Mouse (Mus musculus): ENCODE measurements around the gene Gm20388. TPM values are rescaled to one million over a fixed set of nuclear protein-coding genes. Genes with fewer than 3 reads are reported as not detected.

Gm20388 gene
- total RNA-seq, 2 experiments from 2014 or later = 4.0 TPM; not detected in 1

DNA sequence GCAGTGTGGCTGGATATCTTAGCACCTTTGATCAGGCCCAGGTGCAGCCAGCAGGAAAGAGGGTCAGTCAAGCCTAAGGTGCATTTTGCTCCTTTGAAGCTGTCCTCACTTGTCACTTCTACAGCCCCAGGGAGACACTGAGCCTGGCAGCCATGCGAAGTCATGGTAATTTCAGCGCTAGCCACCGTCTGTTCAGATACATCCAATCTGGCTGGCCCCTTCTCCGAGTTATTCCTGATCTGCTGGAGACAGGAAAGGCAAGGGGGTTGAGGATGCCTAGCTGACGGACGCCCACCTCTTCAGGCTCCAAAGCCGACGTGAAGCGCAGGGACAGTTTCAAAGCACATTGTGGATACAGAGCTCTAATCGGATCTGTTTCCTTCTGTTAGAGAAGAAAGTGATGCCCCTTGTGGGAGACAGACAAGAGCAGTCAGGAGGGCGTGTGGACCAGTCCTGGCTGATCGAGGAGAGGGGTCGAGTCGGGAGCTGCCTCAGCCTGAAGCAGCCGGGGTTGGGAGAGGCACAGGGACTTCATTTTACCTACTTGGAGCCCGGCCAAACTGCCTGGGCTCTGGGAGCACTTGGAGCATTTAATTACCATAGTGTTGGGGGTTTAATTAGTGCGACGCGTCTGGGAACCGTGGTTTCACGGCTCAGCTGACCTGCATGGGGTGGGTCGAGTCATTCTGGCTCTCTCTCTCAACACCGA, 2613.2 kb downstream of the Gm20388 start:
- peak in 1 of 2 experiments; percentile 47 for DNase-seq

DNA sequence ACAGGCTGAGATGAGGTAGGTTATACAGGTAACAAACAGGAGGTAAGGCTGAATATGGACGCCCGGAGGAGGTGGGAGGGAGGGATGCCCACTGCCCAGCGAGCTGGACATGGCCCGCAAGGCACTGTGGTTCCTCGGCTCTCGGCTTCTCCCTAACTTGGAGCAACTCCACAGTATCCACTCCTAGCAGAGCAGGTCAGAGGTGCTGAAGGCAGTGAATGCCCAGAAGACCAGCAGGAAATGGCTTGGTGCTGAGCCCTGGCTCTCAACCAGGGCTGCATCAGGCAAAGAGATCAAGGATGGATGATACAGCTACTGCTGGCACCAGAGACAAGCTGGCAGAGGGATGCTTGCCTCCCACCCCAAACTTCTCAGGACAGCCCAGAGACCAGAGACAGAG, 2613.9 kb downstream of the Gm20388 start:
- peak; percentile 44 to 46 for DNase-seq

DNA sequence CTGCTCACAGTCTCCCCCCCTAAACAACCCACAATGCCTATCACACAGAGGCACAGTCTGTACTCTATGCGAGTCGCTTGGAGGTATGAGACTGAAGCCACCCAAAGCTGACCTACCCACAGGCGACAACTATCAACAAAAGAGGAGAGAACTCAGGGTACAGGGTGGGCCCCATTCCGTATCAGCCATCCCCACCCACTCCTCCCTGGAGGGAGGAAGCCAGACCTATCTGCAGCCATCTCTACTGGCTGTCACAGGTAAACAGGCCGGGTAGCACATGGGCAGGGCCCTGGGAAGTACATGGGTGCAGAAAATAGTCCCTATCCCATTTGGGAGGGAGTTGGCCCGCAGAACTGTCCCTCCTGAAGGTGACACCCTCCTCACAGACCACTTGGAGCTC, 2614.4 kb downstream of the Gm20388 start:
- DNase-seq = peak in 1 of 2 experiments; percentile 30

DNA sequence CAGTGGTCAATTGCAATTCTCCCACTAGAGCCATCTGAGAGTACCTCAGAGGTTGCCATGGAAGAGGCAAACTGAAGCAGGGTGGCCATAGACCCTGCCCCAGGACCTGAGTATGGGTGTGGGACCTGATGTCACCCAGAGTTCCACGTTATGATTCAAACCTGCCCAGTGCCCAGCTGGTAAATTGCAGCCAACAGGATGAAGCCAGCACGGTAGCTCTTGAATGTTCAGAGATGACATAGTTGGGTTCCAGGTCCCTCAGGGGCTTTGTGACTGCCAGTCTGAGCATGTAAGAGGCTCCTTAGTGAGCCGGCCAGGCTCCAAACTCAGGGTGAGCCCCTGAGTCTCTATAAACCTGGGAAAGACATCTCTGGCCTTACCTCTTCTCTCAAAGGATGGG, 2615.4 kb downstream of the Gm20388 start:
- DNase-seq = peak in 1 of 2 experiments; percentile 19

- DNase-seq = peak; percentile 48 to 60
These were observed 2616.0 kb downstream of the Gm20388 start for GRCm38 (mm10) chr8:122526526-122527170.

- no peak for DNase-seq
These were observed 2617.3 kb downstream of the Gm20388 start for GRCm38 (mm10) chr8:122527937-122528336.

DNA sequence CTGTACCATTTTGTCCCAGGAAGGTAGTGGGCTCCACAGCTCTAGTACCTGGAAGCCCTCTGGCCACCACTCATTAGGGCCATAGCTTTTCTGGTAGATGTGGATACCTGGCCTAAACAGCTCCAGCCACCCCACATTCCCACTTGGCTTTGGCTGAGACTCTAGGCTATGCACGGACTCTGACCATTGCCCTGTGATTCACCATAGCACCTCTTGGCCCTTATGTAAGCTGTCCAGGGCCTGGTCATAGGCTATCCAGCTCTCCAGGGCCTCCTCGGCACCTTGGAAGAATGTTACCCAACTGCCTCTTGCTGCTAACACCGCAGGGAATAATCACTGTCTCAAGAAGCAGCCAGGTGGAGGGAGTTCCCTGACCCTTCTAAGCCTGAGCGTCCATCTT, 2618.5 kb downstream of the Gm20388 start:
- DNase-seq = no peak

- peak; percentile 21 to 54 for DNase-seq
These were observed 2620.7 kb downstream of the Gm20388 start for GRCm38 (mm10) chr8:122531312-122531711.

DNA sequence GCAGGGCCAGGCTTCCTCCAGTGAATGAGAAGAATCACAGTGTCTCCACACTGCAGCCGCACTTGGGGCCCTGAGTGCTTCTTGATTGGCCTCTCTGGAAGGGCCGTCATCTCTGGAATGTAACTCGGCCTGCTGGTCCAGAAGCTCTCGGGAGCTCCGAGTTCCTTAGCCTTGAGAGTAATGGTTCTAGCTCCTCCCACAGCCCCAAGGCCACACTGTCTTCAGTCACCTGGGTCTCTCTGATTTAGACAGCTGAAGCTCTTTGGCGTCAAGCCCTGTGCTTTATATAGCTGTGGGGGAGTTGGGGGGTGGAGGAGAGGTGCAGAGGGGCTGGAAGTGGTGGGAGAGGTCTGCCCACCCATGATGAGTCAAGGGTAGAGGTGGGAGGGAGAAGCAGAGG, 2626.4 kb downstream of the Gm20388 start:
- DNase-seq = no peak

DNA sequence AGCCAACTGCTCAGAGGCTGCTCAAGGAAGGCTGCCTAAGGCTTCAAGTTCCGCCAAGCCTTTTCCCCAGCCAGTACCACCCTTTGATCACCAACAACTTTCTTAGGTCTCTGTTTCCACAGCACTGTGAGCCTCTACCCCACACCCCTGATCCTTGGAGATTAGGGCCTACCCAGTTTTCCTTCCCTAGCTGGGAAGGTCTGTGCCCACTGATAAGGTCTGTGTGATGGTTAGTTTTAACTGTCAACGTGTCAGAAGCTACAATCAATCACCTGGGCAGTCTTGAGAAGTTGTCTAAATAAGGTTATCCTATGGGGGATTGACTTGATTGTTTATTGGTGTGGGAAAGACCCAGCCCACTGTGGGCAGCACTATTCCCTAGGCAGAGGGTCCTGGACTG, 2627.2 kb downstream of the Gm20388 start:
- DNase-seq = no peak

DNA sequence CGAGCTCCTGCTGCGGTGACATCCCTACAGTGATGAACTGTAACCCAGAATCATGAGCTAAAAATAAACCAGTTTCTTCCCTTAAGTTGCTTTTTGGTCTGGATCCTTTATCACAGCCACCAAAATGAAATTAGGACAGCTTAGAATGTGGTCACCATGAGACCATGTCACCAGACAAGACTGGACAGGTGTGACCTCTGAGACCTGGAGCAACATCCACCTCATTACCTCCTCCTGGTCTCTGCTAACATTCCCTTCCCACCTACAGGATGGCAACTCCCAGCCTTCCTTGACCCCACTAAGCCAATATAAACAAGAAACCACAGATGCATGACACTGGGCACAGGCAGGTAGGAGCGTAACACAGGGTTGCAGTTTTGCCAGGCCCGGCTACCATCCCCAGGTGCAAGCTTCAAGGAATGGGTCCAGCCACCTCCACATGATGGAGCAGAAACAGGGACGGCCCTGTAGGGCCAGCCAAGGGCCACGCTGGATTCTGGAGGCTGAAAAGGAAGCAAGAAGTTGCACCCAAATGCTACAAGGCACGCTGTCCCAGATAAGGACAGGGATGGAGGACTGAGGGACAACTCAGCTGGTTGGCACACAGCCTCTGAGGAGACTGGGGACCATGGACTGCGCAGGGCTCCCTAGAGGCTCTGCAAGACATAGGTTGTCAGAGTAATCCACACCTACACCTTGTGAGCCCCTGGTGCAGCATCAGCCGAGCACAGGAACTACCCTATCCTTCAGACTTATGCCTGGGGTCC, 2627.9 kb downstream of the Gm20388 start:
- DNase-seq = no peak

DNA sequence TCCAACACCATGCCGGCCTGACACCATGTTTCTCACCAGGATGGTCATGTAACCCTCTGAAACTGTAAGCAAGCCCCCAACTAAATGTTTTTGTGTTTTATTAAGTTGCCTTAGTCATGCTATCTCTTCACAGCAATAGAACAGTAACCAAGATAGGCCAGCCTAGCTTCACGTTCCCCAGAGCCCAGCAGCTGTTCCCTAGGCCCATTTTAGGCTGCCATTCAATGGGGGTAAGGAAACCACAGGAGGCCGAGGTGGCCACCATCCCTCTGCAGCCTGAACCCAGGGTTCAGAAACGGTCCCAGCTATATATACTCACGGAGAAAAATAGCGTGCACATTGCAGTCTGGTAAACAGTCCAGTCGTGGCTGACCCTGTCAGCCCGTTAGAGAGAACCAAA, 2633.5 kb downstream of the Gm20388 start:
- DNase-seq = no peak

DNA sequence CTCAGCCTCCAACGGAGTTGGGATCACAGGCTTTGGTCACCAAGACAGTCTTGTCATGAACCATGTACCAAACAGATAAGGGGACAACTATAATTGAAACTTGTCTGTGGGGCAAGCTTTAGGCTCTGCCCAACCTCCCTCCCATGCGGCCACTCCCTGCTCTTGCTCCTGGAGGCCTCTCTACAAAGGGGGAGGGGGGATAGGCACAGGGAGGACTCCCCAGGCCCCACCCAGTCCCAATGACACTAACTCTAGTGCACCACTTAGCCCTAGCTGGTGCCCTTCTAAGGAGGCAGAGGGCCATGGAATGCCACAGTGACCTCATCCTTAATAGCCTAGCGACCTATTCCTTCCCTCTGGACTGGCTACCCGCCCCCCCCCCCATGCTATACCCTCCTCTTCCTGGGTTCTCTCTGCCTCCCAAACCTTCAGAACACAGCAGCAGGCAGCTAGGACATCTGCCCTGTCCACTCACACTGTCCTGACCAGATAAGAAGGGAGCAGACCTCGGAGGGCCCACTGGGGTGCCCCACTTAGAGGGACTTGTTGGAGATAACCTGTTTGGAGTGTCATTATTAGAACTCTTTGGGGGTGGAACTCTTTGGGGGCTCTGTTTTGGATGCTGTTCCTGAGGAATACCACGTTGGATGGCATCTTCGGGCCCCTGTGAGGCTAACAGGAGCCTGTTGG, 2635.6 kb downstream of the Gm20388 start:
- no peak for DNase-seq

GRCm38 (mm10) chr8:122546811-122547453, 2636.3 kb downstream of the Gm20388 start:
- DNase-seq = peak; percentile 80 to 91

DNA sequence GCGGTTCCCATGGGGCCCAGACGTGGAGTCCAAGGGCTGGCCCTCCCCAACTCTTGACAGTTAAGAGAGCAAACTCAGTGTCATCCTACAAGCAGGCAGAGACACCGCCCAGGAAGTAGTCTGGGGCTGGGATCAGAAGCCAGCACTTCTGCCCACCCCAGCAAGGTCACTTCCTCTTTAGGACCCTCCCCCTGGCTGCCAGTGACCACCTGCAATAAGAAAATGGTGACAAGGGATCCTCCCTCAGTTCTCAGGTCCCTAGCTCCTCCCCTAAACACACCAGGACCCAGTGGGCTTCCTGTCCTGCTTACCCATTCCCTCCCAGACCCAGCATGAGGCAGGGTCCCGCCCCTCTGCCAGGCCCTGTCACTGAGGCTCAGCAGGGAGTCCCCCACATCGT, 2637.2 kb downstream of the Gm20388 start:
- peak; percentile 48 to 70 for DNase-seq

GRCm38 (mm10) chr8:122548331-122548730, 2637.7 kb downstream of the Gm20388 start:
- no peak for DNase-seq

DNA sequence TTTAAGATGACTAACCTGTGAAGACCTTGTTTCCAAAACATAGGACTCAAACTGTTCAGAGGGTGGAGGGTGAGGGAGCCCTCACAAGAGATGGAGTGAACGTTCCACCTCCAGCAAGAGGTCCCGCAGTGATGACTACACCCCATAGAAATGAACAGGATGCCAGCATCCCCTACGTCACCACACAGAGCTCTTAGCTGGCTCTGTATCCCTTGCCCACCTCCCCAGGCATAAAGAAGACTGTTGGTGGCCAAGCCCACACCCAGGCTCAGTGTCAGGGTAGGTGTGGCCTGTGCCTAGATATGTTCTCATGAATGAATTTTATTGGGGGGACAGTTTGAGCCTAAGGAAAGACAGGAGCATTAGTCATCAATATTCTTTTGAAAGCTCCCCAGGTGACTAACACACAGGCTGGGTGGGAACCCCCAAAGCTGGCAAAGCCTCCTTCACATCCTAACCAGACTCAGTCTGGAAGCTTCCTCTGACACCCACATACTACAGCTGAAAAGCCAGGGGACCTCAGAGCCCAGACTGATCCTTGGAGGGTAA, 2638.3 kb downstream of the Gm20388 start:
- peak in 1 of 2 experiments; percentile 28 for DNase-seq

GRCm38 (mm10) chr8:122550234-122550994, 2639.8 kb downstream of the Gm20388 start:
- peak; percentile 58 to 72 for DNase-seq

DNA sequence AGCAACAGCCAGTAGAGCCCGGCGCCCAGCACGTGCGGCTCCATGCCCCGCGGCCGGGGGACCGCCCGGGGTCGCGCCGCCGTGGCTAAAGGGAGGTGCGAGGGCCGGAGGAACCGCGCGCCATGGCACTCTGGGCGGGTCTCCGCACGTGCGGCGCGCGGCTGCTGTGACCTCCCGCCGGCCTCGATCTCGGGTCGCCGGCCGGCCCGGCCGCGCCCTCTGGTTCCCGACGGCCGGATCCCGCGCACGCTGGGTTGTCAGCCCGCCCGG, 2640.3 kb downstream of the Gm20388 start:
- DNase-seq = no peak

GRCm38 (mm10) chr8:122551265-122552051, 2640.8 kb downstream of the Gm20388 start, which contains the start of gene Piezo1:
TSS of gene Piezo1 (minus strand) at chr8:122551329.
- peak; percentile 94 to 98 for DNase-seq
